Mouse (Mus musculus) hindbrain, embryonic 10.5 days (tissue): Measurements from ENCODE around the gene Erlin1. TPM values are rescaled to one million over a fixed set of nuclear protein-coding genes. Genes with fewer than 3 reads are reported as not detected.

Experiments used
- DNase-seq: peaks from one replicate; pipeline ENCODE4 v3.0.0-alpha.2; 2017; ENCODE audit warnings: low spot score
- H3K27ac ChIP-seq: fragments of 300-500 bp; sonication (generic); 2 replicates; pipeline ENCODE4 v1.5.1; 2016; ENCODE audit warnings: mild to moderate bottlenecking, moderate library complexity
- H3K27me3 ChIP-seq: fragments of 300-500 bp; sonication (generic); 2 replicates; pipeline ENCODE4 v1.6.1; 2016; ENCODE audit warnings: mild to moderate bottlenecking; ENCODE audit not compliant: poor library complexity, insufficient read depth, severe bottlenecking
- H3K36me3 ChIP-seq: fragments of 300-500 bp; sonication (generic); 2 replicates; pipeline ENCODE4 v1.6.1; 2016; ENCODE audit warnings: mild to moderate bottlenecking, moderate library complexity
- H3K4me1 ChIP-seq: fragments of 300-500 bp; sonication (generic); replicated peaks from 2 replicates; pipeline ENCODE4 v1.6.1; 2016; ENCODE audit warnings: mild to moderate bottlenecking
- H3K4me3 ChIP-seq: fragments of 300-500 bp; sonication (generic); 2 replicates; pipeline ENCODE4 v1.5.1; 2016; ENCODE audit warnings: mild to moderate bottlenecking, moderate library complexity
- H3K9me3 ChIP-seq: fragments of 300-500 bp; sonication (generic); 2 replicates; pipeline ENCODE4 v1.6.1; 2016; ENCODE audit warnings: mild to moderate bottlenecking, moderate library complexity
- WGBS: fragments of 180-500 bp; shearing (Covaris S2); methylation state at CpG from one replicate; pipeline ENCODE4 v1.1.7; 2016; 5-methylcytosine and 5-hydroxymethylcytosine counted together
- polyA plus RNA-seq: library from polyadenylated mRNA; unstranded; fragments of >200 nt; fragmentation: Nextera tagmentation; extraction: Ambion mirVana; gene quantifications from 2 replicates; pipeline ENCODE4 v1.2.1, GENCODE M21; 2016

The Erlin1 gene
- polyA plus RNA-seq, 1 experiment from 2014 or later, result 18.5 TPM

DNA sequence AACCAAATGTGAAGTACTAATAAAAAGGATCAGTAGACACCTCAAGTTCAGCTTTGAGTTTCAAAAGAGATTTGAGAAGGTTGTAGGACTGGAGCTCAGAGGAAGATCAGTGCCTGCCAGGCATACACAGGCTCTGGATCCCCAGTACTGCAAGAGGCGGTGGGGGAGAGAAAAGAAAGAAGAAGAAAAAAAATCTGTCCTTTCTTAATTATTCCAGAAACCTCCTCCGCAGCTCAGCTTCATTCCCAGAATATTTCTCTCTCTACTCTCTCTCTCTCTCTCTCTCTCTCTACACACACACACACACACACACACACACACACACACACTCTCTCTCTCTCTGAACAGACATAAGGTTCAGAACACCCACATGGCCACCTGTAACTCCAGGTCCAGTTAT lies 10.4 kb upstream of the Erlin1 start:
- H3K36me3 ChIP-seq, result peaks cover 94% of the 10 kb centered on the region
- 83% methylated on average over 2 of the region's 2 CpGs for WGBS

DNA sequence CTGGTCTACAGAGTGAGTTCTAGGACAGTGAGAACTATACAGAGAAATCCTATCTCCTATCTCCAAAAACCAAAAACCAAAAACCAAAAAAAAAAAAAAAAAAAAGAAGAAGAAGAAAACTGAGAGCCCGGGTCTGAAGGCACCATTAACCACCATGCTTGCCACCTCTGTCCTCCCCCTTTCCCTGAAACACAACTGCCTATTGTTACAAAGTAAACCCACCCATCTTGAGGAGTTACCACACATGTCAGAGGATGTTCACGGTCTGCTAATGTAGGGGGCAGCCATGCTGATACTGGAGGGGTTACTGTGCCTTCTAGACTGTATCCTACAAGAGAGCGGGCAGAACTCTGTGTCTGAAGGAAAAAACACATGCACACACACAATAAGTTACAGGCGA lies 7.4 kb upstream of the Erlin1 start:
- H3K9me3 ChIP-seq, result no peaks in the 10 kb centered on the region
- H3K27me3 ChIP-seq, result no peaks in the 10 kb centered on the region
- 82% methylated on average over 4 of the region's 4 CpGs for WGBS
- peaks cover 74% of the 10 kb centered on the region for H3K36me3 ChIP-seq
- H3K4me1 ChIP-seq, result no peaks in the 10 kb centered on the region
- no peak overlapping the region for H3K27ac ChIP-seq
- H3K4me3 ChIP-seq, result no peak overlapping the region
- DNase-seq, result no peak

More for the DNA sequence above, 10.4 kb upstream of the Erlin1 start:
- DNase-seq, result no peak
- Histone ChIP-seq H3K27ac (no peak overlapping the region), H3K27me3 (no peaks in the 10 kb centered on the region), H3K4me1 (no peaks in the 10 kb centered on the region), H3K4me3 (no peak overlapping the region), H3K9me3 (no peaks in the 10 kb centered on the region)

DNA sequence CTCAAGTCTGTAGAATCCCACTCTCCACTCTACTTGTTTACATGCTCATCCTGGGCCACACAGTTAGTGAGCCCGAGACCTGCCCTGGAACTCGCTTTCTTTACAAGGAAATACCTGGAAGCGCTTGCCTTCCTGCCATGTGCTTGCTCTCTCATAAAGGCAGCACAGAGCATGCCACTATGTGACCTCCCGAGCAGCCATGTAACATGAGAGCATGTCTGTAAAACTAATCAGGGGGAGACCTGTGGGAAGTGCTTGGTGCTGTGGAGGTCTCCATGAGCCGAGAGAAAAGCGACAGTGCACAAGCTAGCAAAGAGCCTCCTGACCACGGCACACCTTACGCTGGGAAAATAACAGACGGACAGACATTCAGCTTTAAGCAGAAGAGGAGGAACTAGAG lies 6.9 kb upstream of the Erlin1 start:
- peaks cover 69% of the 10 kb centered on the region for H3K36me3 ChIP-seq
- no peaks in the 10 kb centered on the region for H3K27me3 ChIP-seq
- H3K4me1 ChIP-seq, result no peaks in the 10 kb centered on the region
- H3K4me3 ChIP-seq, result no peak overlapping the region
- DNase-seq, result no peak
- 81% methylated on average over 9 of the region's 9 CpGs for WGBS
- no peak overlapping the region for H3K27ac ChIP-seq
- no peaks in the 10 kb centered on the region for H3K9me3 ChIP-seq

DNA sequence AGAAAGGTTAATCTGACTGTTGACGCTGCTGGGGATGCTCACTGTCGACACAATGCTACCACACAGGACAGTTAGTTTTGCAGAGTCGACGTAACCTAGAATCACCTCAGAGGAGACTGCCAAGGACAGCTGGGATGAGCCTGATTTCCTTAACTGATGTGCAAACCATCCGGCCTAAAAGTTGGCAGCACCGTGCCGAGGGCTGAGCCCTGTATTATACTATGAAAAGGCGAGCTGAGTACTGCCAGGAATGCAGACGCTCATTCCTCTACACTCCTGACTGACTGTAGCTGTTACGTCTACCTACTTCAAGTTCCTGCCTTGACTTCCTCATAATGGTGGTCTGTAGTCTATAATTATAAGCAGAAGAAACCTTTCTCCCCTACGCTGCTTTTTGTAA lies 5.4 kb upstream of the Erlin1 start:
- H3K4me1 ChIP-seq, result peaks cover 2% of the 10 kb centered on the region; the same call in 1 of the 2 replicates
- H3K27ac ChIP-seq, result no peak overlapping the region
- H3K9me3 ChIP-seq, result no peaks in the 10 kb centered on the region
- 88% methylated on average over 11 of the region's 11 CpGs for WGBS
- peaks cover 57% of the 10 kb centered on the region for H3K36me3 ChIP-seq
- no peak for DNase-seq
- H3K27me3 ChIP-seq, result no peaks in the 10 kb centered on the region
- H3K4me3 ChIP-seq, result no peak overlapping the region

DNA sequence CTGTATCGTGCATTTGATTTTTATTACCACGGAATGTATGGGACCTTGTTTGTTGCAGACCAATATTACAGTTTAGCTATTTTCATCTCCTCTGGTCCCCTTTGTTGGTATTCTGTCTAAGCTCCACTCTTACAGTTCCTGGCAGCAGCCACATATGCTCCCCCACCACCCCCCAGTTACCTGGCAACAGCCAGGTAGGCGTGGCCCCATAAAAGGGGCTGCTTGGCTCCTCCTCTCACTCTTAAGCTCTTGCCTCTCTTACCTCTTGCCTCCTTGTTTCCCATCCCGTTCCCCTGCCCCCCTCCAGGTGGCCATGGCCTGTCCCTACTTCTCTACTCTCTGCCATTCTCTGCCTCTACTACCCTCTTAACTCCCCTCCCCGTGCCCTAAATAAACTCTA lies 1.6 kb upstream of the Erlin1 start:
- Histone ChIP-seq H3K27ac (no peak overlapping the region), H3K36me3 (peaks cover 20% of the 10 kb centered on the region), H3K4me3 (no peak overlapping the region), H3K9me3 (no peaks in the 10 kb centered on the region), H3K4me1 (peaks cover 25% of the 10 kb centered on the region), H3K27me3 (no peaks in the 10 kb centered on the region; the same call in 1 of the 2 replicates)
- WGBS, result 69% methylated on average over 5 of the region's 5 CpGs
- DNase-seq, result no peak

DNA sequence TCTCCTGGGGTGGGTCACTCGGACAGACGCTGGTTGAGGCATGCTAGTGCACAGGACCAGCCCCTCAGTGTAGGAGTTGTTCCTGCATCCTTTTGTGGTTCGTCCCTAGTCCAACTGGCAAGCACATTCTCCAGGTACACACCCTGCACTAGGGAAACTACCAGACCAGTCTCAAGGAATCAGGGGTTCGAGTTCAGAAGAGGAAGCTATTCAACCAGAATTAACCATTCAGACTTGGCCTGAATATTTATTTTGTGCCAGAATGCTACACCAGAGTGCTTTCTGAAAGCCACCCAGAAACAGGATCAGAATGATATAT lies 288 bp upstream of the Erlin1 start:
- WGBS, result 7% methylated on average over 4 of the region's 4 CpGs
- no peak for DNase-seq
- peak overlapping the region; percentile 81 for H3K4me3 ChIP-seq
- peak overlapping the region; percentile 88 for H3K27ac ChIP-seq
- peaks cover 25% of the 10 kb centered on the region for H3K4me1 ChIP-seq
- no peaks in the 10 kb centered on the region; the same call in 1 of the 2 replicates for H3K27me3 ChIP-seq
- H3K9me3 ChIP-seq, result no peaks in the 10 kb centered on the region
- H3K36me3 ChIP-seq, result peaks cover 7% of the 10 kb centered on the region

DNA sequence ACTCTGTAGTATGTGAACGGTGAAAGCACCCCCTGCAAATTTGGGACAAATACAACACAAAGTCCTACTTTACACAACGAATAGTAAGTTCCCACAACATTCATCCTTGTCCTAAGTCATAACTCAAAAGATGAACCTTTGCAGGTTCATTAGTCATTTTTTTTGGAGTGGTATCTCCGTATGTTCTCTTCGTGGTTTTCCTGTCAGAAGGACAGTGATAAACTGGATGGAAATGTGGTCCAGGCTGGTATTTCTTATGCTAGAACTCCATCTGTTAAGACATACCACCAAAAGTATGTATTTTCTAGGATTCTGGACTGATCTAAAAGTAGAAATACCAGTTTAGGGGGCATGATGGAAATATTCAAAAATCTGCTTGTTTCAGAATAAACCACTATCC lies 1.4 kb downstream of the Erlin1 start:
- DNase-seq, result no peak
- Histone ChIP-seq H3K9me3 (no peaks in the 10 kb centered on the region), H3K4me3 (peak overlapping the region; percentile 81), H3K4me1 (peaks cover 25% of the 10 kb centered on the region), H3K27ac (no peak overlapping the region), H3K27me3 (no peaks in the 10 kb centered on the region; the same call in 1 of the 2 replicates), H3K36me3 (peaks cover 15% of the 10 kb centered on the region)
- 83% methylated on average over 4 of the region's 4 CpGs for WGBS

DNA sequence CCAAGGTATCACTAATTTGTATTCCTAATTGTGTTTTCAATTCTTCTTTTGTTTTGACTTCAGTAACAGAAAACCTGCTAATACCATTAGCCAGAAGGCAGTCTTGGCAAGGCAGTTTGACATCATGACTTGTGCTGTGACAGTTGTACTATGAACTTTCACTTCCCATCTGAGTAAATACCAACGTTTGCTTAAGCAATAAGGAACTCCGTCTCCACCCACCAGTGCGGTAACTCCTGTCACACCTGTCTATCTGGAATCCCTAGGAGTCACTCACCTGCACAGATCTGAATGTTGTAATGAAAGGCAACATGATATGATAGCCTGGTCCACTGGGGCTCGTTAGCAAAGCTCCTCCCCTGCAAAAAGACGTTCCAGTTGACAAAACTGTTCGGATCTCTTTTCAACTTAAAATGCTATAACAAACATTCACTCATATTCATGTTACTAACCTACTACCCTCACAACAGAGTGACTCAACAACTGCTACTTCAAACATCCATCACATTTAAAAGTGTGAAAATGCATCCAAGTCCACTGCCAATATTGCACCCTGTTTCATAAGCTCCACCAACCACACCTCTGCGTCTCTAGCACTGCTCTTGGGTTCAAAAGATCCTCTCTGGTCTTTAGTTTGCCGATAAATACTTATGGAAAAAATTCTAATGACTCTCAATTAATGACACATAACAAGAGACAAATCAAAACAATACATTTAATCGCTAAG lies 2.1 kb downstream of the Erlin1 start:
- H3K4me1 ChIP-seq, result peaks cover 25% of the 10 kb centered on the region
- WGBS, result 84% methylated on average over 9 of the region's 9 CpGs
- H3K36me3 ChIP-seq, result peaks cover 15% of the 10 kb centered on the region
- DNase-seq, result no peak
- H3K27ac ChIP-seq, result no peak overlapping the region
- no peaks in the 10 kb centered on the region for H3K9me3 ChIP-seq
- H3K27me3 ChIP-seq, result no peaks in the 10 kb centered on the region; the same call in 1 of the 2 replicates
- no peak overlapping the region for H3K4me3 ChIP-seq

DNA sequence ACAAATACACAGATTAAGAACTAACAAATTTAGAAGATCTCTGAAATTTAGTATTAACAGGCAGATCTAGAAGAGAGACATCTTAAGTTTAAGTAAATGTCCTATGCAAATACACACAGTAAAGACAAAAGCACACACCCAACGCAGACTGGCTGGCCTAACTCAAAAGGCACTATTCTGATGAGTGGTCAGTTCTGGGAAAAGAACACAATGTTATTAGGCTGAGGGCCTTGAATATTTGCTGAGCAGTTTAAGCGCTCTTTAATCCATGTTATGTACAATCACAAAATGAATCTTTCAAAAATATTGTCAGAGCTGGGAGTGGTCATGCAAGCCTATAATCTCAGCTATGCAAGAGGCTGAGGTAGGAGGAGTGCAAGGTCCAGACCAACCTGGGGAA lies 4.9 kb downstream of the Erlin1 start:
- no peaks in the 10 kb centered on the region for H3K9me3 ChIP-seq
- H3K27ac ChIP-seq, result no peak overlapping the region
- H3K4me1 ChIP-seq, result peaks cover 20% of the 10 kb centered on the region
- 92% methylated on average over 2 of the region's 2 CpGs for WGBS
- H3K27me3 ChIP-seq, result no peaks in the 10 kb centered on the region; the same call in 1 of the 2 replicates
- H3K36me3 ChIP-seq, result peaks cover 21% of the 10 kb centered on the region
- no peak overlapping the region for H3K4me3 ChIP-seq
- no peak for DNase-seq

DNA sequence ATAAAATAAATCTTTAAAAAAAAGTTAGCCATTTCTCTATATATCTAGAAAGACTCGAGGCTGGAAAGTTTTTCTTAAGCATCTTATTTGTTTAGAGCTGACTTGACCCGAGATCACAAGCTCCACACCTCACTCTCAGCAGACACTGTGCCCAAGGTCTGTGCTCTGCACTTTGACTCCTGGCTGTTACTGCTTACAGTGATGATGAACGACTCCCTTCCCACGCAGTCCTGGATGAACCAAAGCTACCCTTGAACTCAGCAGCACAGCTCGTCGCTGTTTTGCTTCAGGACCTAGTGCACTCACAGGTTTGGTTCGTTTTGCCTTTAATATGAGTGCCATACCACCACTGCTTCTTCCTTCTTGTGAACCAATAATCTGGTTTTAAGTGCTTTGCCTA lies 5.8 kb downstream of the Erlin1 start:
- WGBS, result 94% methylated on average over 7 of the region's 7 CpGs
- no peak overlapping the region for H3K27ac ChIP-seq
- no peak for DNase-seq
- H3K27me3 ChIP-seq, result no peaks in the 10 kb centered on the region; the same call in 1 of the 2 replicates
- no peak overlapping the region for H3K4me3 ChIP-seq
- no peaks in the 10 kb centered on the region for H3K9me3 ChIP-seq
- peaks cover 29% of the 10 kb centered on the region for H3K36me3 ChIP-seq
- peaks cover 11% of the 10 kb centered on the region for H3K4me1 ChIP-seq

DNA sequence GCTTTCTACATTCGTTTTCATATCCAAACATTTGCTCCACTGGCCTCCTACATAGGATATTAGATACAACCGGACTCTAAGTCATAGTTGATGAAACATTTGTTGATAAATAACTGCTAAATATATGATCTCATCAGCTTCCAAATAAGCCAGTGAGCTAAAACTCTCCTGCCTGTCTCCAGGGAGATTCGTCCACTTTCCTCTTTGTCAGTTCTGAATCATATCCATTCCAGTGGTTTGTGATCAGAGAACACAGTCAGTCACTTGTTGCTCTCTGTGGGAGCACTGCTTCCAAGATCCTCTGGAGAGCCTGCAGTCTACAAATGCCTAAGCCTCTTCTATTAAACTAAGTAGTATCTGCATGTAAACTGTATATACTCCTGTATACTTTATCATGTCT lies 9.4 kb downstream of the Erlin1 start:
- Histone ChIP-seq H3K4me1 (no peaks in the 10 kb centered on the region), H3K9me3 (no peaks in the 10 kb centered on the region), H3K36me3 (peaks cover 60% of the 10 kb centered on the region), H3K4me3 (no peak overlapping the region), H3K27me3 (no peaks in the 10 kb centered on the region), H3K27ac (no peak overlapping the region)
- WGBS, result 88% methylated on average over 3 of the region's 3 CpGs
- DNase-seq, result no peak

DNA sequence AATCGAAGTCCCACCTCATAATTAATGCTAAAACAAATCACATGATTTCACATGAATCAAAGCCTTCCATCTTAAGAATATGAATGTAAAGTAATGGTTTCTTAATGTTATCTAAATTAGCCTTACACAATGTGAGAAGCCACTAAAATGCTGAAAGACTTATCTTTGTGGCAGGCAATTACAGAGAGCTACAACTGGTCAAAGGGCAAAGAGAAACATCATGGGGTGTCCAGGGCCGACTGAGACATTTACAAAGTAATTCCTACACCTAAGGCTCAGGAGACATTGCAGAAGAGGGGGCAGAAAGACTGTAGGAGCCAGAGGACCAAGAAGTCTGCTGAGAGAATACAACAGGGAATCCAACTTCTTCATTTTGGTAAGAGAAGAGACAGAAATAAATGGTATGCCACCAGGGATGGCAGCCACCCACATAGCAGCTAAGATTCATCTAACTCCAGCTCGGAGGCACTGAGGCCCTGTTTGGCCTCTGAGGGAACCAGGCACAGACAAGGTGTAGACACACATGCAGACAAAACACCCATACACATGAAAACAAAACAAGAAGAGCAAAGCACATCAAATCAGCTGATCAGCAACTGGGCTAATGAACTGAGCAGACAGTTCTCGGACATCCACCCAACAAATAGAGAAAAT lies 14.3 kb downstream of the Erlin1 start:
- Histone ChIP-seq H3K36me3 (peaks cover 57% of the 10 kb centered on the region), H3K27ac (no peak overlapping the region), H3K4me1 (no peaks in the 10 kb centered on the region), H3K9me3 (no peaks in the 10 kb centered on the region), H3K4me3 (no peak overlapping the region), H3K27me3 (no peaks in the 10 kb centered on the region)
- WGBS, result 86% methylated on average over 4 of the region's 4 CpGs
- DNase-seq, result no peak

DNA sequence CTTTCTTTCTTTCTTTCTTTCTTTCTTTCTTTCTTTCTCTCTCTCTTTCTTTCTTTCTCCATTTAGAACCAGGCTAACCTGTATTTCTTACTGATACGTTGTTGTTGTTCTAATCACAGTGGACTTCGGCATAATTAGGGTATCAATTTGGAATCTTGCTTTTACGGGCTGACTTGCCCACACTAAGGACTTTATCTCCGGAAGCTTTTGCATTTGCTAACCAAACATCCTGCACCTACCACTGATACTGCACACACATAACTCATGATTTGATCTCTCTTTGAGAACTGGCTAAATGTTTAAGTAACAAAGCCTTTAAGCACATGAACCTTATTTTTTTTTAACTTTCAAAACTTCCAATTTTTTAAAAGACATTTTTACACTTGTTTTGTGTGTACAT lies 19.2 kb downstream of the Erlin1 start:
- Histone ChIP-seq H3K27me3 (no peaks in the 10 kb centered on the region), H3K4me3 (no peak overlapping the region), H3K4me1 (no peaks in the 10 kb centered on the region), H3K36me3 (peaks cover 31% of the 10 kb centered on the region), H3K27ac (no peak overlapping the region), H3K9me3 (no peaks in the 10 kb centered on the region)
- no peak for DNase-seq
- 93% methylated on average over 4 of the region's 4 CpGs for WGBS
